Mouse (Mus musculus) MEL (cell line): ENCODE data around the gene Skp2. TPM values are rescaled to one million over a fixed set of nuclear protein-coding genes. Genes with fewer than 3 reads are reported as not detected.

Experiments used
- DNase-seq: peaks from one replicate; pipeline ENCODE4 v3.0.0; 2011; ENCODE audit warnings: low read depth, low spot score
- H3K27ac ChIP-seq: 2 replicates; pipeline ENCODE4 v1.5.1; 2012; ENCODE audit warnings: low read depth, mild to moderate bottlenecking, control low read depth, low read length, moderate library complexity; ENCODE audit not compliant: control insufficient read depth
- H3K27me3 ChIP-seq, 2 experiments: fragments of 150-350 bp in 1 of 2; sonication (generic) in 1 of 2; 2 replicates each; pipeline ENCODE4 v1.6.1; 2012; ENCODE audit warnings: low read length in 2 of 2, mild to moderate bottlenecking in 2 of 2, improper control_type of control experiment in 1 of 2, moderate library complexity in 1 of 2; ENCODE audit not compliant: insufficient read depth in 2 of 2, control insufficient read depth in 1 of 2
- H3K36me3 ChIP-seq, 2 experiments: 2 replicates each; pipeline ENCODE4 v1.6.1; 2012 to 2014; ENCODE audit warnings: low read length in 2 of 2, improper control_type of control experiment in 1 of 2, inconsistent platforms in 1 of 2, mild to moderate bottlenecking in 1 of 2; ENCODE audit not compliant: insufficient read depth in 2 of 2, control insufficient read depth in 1 of 2
- H3K4me1 ChIP-seq, 2 experiments: fragments of 150-350 bp in 1 of 2; sonication (generic) in 1 of 2; 2 replicates each; pipeline ENCODE4 v1.6.1; 2012; ENCODE audit warnings: low read length in 2 of 2, improper control_type of control experiment in 1 of 2, mild to moderate bottlenecking in 1 of 2; ENCODE audit not compliant: insufficient read depth in 2 of 2, control insufficient read depth in 1 of 2
- H3K4me3 ChIP-seq, 2 experiments: fragments of 150-350 bp in 1 of 2; sonication (generic) in 1 of 2; 2 replicates each; pipeline ENCODE4 v1.5.1; 2012; ENCODE audit warnings: low read depth in 2 of 2, low read length in 2 of 2, mild to moderate bottlenecking in 2 of 2, moderate library complexity in 2 of 2, control low read depth in 1 of 2, improper control_type of control experiment in 1 of 2; ENCODE audit not compliant: control insufficient read depth in 1 of 2, insufficient read depth in 1 of 2
- H3K79me2 ChIP-seq: 2 replicates; pipeline ENCODE4 v1.6.1; 2012; ENCODE audit warnings: mild to moderate bottlenecking, low read length, moderate library complexity; ENCODE audit not compliant: control insufficient read depth, poor library complexity, insufficient read depth
- H3K9ac ChIP-seq: 2 replicates; pipeline ENCODE4 v1.6.1; 2012; ENCODE audit warnings: low read depth, mild to moderate bottlenecking, control low read depth, low read length, moderate library complexity; ENCODE audit not compliant: control insufficient read depth, poor library complexity, severe bottlenecking
- H3K9me3 ChIP-seq: fragments of 150-350 bp; sonication (generic); replicated peaks from 2 replicates; pipeline ENCODE4 v1.6.1; 2012; ENCODE audit warnings: mild to moderate bottlenecking, low read length, improper control_type of control experiment, moderate library complexity; ENCODE audit not compliant: insufficient read depth
- BHLHE40 ChIP-seq: IDR thresholded peaks from 2 replicates; pipeline ENCODE4 v1.6.1; 2012; ENCODE audit warnings: low read depth, mild to moderate bottlenecking, inconsistent platforms, low read length, improper control_type of control experiment, borderline replicate concordance
- CHD1 ChIP-seq: IDR thresholded peaks from 2 replicates; pipeline ENCODE4 v1.6.1; 2012; ENCODE audit warnings: low read depth, mild to moderate bottlenecking, inconsistent platforms, low read length, improper control_type of control experiment
- CHD2 ChIP-seq: IDR thresholded peaks from 2 replicates; pipeline ENCODE4 v1.6.1; 2011; ENCODE audit warnings: low read length, improper control_type of control experiment
- CTCF ChIP-seq, 3 experiments: IDR thresholded peaks in 2 of 3; conservative IDR thresholded peaks in 1 of 3; 2 replicates each; pipeline ENCODE4 v1.5.1; 2011 to 2012; ENCODE audit warnings: low read length in 3 of 3, low read depth in 2 of 3, mild to moderate bottlenecking in 2 of 3, improper control_type of control experiment in 1 of 3, inconsistent platforms in 1 of 3, mixed read lengths in 1 of 3, moderate library complexity in 1 of 3; ENCODE audit not compliant: control insufficient read depth in 1 of 3, insufficient read depth in 1 of 3, poor library complexity in 1 of 3, severe bottlenecking in 1 of 3
- EP300 ChIP-seq, 2 experiments: IDR thresholded peaks; 2 replicates each; pipeline ENCODE4 v1.6.1; 2011; ENCODE audit warnings: improper control_type of control experiment in 2 of 2, low read length in 2 of 2, low read depth in 1 of 2, mild to moderate bottlenecking in 1 of 2
- ETS1 ChIP-seq: IDR thresholded peaks from 2 replicates; pipeline ENCODE4 v1.6.1; 2012; ENCODE audit warnings: low read depth, mild to moderate bottlenecking, inconsistent platforms, low read length, improper control_type of control experiment, moderate library complexity
- GABPA ChIP-seq: IDR thresholded peaks from 2 replicates; pipeline ENCODE4 v1.6.1; 2012; ENCODE audit warnings: low read depth, mild to moderate bottlenecking, inconsistent platforms, low read length, improper control_type of control experiment, moderate library complexity
- GATA1 ChIP-seq: IDR thresholded peaks from 2 replicates; pipeline ENCODE4 v1.6.1; 2011; ENCODE audit warnings: low read depth, low read length, improper control_type of control experiment
- HCFC1 ChIP-seq: IDR thresholded peaks from 2 replicates; pipeline ENCODE4 v1.6.1; 2012; ENCODE audit warnings: low read depth, mild to moderate bottlenecking, inconsistent platforms, low read length, improper control_type of control experiment, moderate library complexity
- JUND ChIP-seq: IDR thresholded peaks from 2 replicates; pipeline ENCODE4 v1.6.1; 2011; ENCODE audit warnings: low read depth, mild to moderate bottlenecking, improper control_type of control experiment, low read length
- MAFK ChIP-seq: IDR thresholded peaks from 2 replicates; pipeline ENCODE4 v1.6.1; 2011; ENCODE audit warnings: low read depth, mild to moderate bottlenecking, low read length, improper control_type of control experiment, borderline replicate concordance
- MAX ChIP-seq: IDR thresholded peaks from 2 replicates; pipeline ENCODE4 v1.6.1; 2011; ENCODE audit warnings: low read length, improper control_type of control experiment
- MAZ ChIP-seq: IDR thresholded peaks from 2 replicates; pipeline ENCODE4 v1.6.1; 2012; ENCODE audit warnings: low read depth, mild to moderate bottlenecking, inconsistent platforms, low read length, improper control_type of control experiment
- MEF2A ChIP-seq: IDR thresholded peaks from 2 replicates; pipeline ENCODE4 v1.6.1; 2014; ENCODE audit warnings: low read depth, mild to moderate bottlenecking, inconsistent platforms, low read length, improper control_type of control experiment; ENCODE audit not compliant: poor library complexity, insufficient replicate concordance, severe bottlenecking; ENCODE audit errors: extremely low read depth
- MXI1 ChIP-seq: IDR thresholded peaks from 2 replicates; pipeline ENCODE4 v1.6.1; 2011; ENCODE audit warnings: mild to moderate bottlenecking, low read depth, low read length, improper control_type of control experiment
- MYB ChIP-seq: IDR thresholded peaks from 2 replicates; pipeline ENCODE4 v1.6.1; 2011; ENCODE audit warnings: mild to moderate bottlenecking, low read depth, low read length, improper control_type of control experiment
- NELFE ChIP-seq: IDR thresholded peaks from 2 replicates; pipeline ENCODE4 v1.6.1; 2011; ENCODE audit warnings: low read depth, low read length, improper control_type of control experiment
- POLR2A ChIP-seq, 2 experiments: IDR thresholded peaks; 2 replicates each; pipeline ENCODE4 v1.6.1; 2011 to 2012; ENCODE audit warnings: low read length in 2 of 2, mild to moderate bottlenecking in 2 of 2, control low read depth in 1 of 2, improper control_type of control experiment in 1 of 2, low read depth in 1 of 2, moderate library complexity in 1 of 2; ENCODE audit not compliant: control insufficient read depth in 1 of 2, insufficient read depth in 1 of 2, poor library complexity in 1 of 2
- POLR2AphosphoS2 ChIP-seq: IDR thresholded peaks from 2 replicates; pipeline ENCODE4 v1.6.1; 2011; ENCODE audit warnings: low read length, improper control_type of control experiment
- POLR2AphosphoS5 ChIP-seq: IDR thresholded peaks from 2 replicates; pipeline ENCODE4 v1.6.1; 2012; ENCODE audit warnings: low read depth, borderline replicate concordance, mild to moderate bottlenecking, inconsistent platforms, low read length, moderate library complexity, mixed read lengths
- RAD21 ChIP-seq: IDR thresholded peaks from 2 replicates; pipeline ENCODE4 v1.6.1; 2011; ENCODE audit warnings: mild to moderate bottlenecking, low read depth, low read length, improper control_type of control experiment
- RCOR1 ChIP-seq: IDR thresholded peaks from 2 replicates; pipeline ENCODE4 v1.6.1; 2012; ENCODE audit warnings: low read depth, mild to moderate bottlenecking, inconsistent platforms, low read length, improper control_type of control experiment
- SIN3A ChIP-seq: IDR thresholded peaks from 2 replicates; pipeline ENCODE4 v1.6.1; 2012; ENCODE audit warnings: low read length, improper control_type of control experiment, inconsistent platforms
- SMC3 ChIP-seq: IDR thresholded peaks from 2 replicates; pipeline ENCODE4 v1.6.1; 2011; ENCODE audit warnings: low read depth, low read length, improper control_type of control experiment
- TAL1 ChIP-seq: IDR thresholded peaks from 2 replicates; pipeline ENCODE4 v1.6.1; 2012; ENCODE audit warnings: mild to moderate bottlenecking, inconsistent platforms, low read length, moderate library complexity, mixed read lengths
- TBP ChIP-seq: IDR thresholded peaks from 2 replicates; pipeline ENCODE4 v1.8.0; 2011; ENCODE audit warnings: low read depth, low read length, improper control_type of control experiment
- UBTF ChIP-seq: IDR thresholded peaks from 2 replicates; pipeline ENCODE4 v1.6.1; 2012; ENCODE audit warnings: low read depth, mild to moderate bottlenecking, inconsistent platforms, low read length, improper control_type of control experiment, moderate library complexity, borderline replicate concordance; ENCODE audit not compliant: insufficient read depth
- USF2 ChIP-seq, 2 experiments: IDR thresholded peaks; 2 replicates each; pipeline ENCODE4 v1.6.1; 2011 to 2012; ENCODE audit warnings: improper control_type of control experiment in 2 of 2, low read length in 2 of 2, borderline replicate concordance in 1 of 2, inconsistent platforms in 1 of 2, low read depth in 1 of 2, mild to moderate bottlenecking in 1 of 2; ENCODE audit not compliant: insufficient read depth in 1 of 2
- ZC3H11A ChIP-seq: IDR thresholded peaks from 2 replicates; pipeline ENCODE4 v1.6.1; 2012; ENCODE audit warnings: low read depth, mild to moderate bottlenecking, inconsistent platforms, low read length, improper control_type of control experiment
- ZKSCAN1 ChIP-seq: IDR thresholded peaks from 2 replicates; pipeline ENCODE4 v1.6.1; 2012; ENCODE audit warnings: low read depth, mild to moderate bottlenecking, inconsistent platforms, low read length, improper control_type of control experiment, moderate library complexity
- ZMIZ1 ChIP-seq: IDR thresholded peaks from 2 replicates; pipeline ENCODE4 v1.6.1; 2012; ENCODE audit warnings: low read depth, mild to moderate bottlenecking, inconsistent platforms, low read length, improper control_type of control experiment, moderate library complexity
- ZNF384 ChIP-seq: IDR thresholded peaks from 2 replicates; pipeline ENCODE4 v1.6.1; 2012; ENCODE audit warnings: low read depth, mild to moderate bottlenecking, inconsistent platforms, low read length, improper control_type of control experiment
- polyA plus RNA-seq, 2 experiments: library from polyadenylated mRNA; stranded (reverse) in 1 of 2; unstranded in 1 of 2; fragments of >175 nt in 1 of 2; fragments of >200 nt in 1 of 2; gene quantifications; 2 replicates each; pipeline versions ENCODE4 v1.2.1 to v1.2.4; 2012; ENCODE audit warnings: low replicate concordance in 2 of 2, low read depth in 1 of 2; ENCODE audit not compliant: insufficient read length in 2 of 2, insufficient read depth in 1 of 2, missing spikeins in 1 of 2
- total RNA-seq: library from RNA; depleted of rRNA; stranded (reverse); fragments of 300-350 nt; gene quantifications from 2 replicates; pipeline ENCODE4 v1.2.3, GENCODE M21; 2012

Gene Skp2
- total and polyA plus RNA-seq, 3 experiments: 46.9 to 61.4 TPM; not detected in 1

DNA sequence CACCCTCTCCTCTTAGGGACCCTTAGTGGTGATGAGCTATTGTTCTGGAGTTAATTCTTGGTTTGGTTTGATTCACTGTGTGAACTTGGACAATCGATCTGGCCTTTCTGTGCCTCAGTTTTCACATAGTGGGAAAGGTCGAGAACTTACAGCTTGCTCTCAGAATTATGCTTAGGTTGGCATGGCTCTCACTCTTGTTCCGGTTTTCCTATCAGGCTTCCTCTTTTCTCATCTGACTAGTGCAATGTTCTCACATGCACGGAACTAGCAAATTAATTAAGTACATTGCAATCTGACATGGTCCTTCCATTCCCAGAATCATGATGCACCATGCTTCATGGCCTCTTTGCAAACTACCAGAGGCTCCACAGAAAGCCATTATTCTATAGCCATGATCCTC, 32.2 kb downstream of the Skp2 start:
- TF ChIP-seq BHLHE40: no peak
- no peak for TF ChIP-seq RAD21
- TF ChIP-seq ETS1: no peak
- no peak for TF ChIP-seq NELFE
- no peak for TF ChIP-seq ZKSCAN1
- TF ChIP-seq UBTF: no peak
- no peak for TF ChIP-seq MXI1
- no peak for TF ChIP-seq MEF2A
- TF ChIP-seq CTCF (IDR thresholded peaks at IDR 0.05 in 2 of 3, conservative IDR thresholded peaks at IDR 0.05 in 1 of 3; ENCODE audit: control insufficient read depth in 1 of 3, insufficient read depth in 1 of 3, low read depth in 2 of 3, low read length in 3 of 3, poor library complexity in 1 of 3, severe bottlenecking in 1 of 3): no peak
- TF ChIP-seq ZMIZ1: no peak
- TF ChIP-seq TAL1: no peak
- no peak for TF ChIP-seq HCFC1
- TF ChIP-seq GATA1: no peak
- no peak for TF ChIP-seq MAZ
- no peak for TF ChIP-seq USF2 (IDR thresholded peaks at IDR 0.05; ENCODE audit: borderline replicate concordance in 1 of 2, insufficient read depth in 1 of 2, low read depth in 1 of 2, low read length in 2 of 2)
- TF ChIP-seq CHD2: no peak
- no peak for TF ChIP-seq GABPA
- TF ChIP-seq POLR2AphosphoS2: no peak
- TF ChIP-seq RCOR1: no peak
- Histone ChIP-seq H3K79me2 (0 out of 2 replicates have a peak, but pooled peaks cover 1% of the 10 kb centered on the region), H3K27me3 (no peaks in the 10 kb centered on the region), H3K4me3 (no peak overlapping the region), H3K36me3 (peaks cover 3 to 30% of the 10 kb centered on the region in 2 experiments; a peak in 3 of 4 replicates), H3K27ac (no peak overlapping the region), H3K4me1 (peaks cover 2% of the 10 kb centered on the region in 2 experiments; a peak in 1 of 4 replicates), H3K9me3 (no peaks in the 10 kb centered on the region), H3K9ac (no peak overlapping the region)
- DNase-seq: peak; percentile 45

DNA sequence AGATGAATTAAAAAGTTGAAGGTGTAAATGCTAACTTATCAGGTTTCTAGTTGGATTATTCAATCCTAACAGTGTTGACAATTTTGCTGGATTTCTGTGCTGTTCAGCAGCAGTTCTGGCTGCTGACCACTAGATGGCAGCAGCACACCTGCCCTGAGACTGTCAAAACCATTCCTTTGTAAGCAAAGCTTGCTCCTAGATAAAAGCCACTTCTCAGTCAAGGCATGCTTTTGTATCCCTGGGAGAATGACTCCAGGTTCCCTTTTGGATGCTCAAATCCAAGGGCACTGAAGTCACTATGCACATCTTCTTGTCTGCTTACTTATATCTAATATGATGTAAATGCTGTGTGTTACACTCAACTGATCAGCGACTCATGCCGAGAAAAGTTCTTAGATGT, 35.1 kb downstream of the Skp2 start:
- Histone ChIP-seq H3K9me3 (no peaks in the 10 kb centered on the region), H3K4me3 (no peak overlapping the region), H3K27ac (no peak overlapping the region), H3K36me3 (peaks cover 3 to 31% of the 10 kb centered on the region in 2 experiments; a peak in 3 of 4 replicates), H3K4me1 (peaks cover 2% of the 10 kb centered on the region in 2 experiments; a peak in 1 of 4 replicates), H3K27me3 (no peaks in the 10 kb centered on the region), H3K79me2 (0 out of 2 replicates have a peak, but pooled peaks cover 1% of the 10 kb centered on the region), H3K9ac (no peak overlapping the region)
- DNase-seq: peak; percentile 77
- TF ChIP-seq SIN3A (peak; percentile 34; the same call in 1 of the 2 replicates), MAFK (no peak), POLR2A (IDR thresholded peaks at IDR 0.05; ENCODE audit: control insufficient read depth in 1 of 2, insufficient read depth in 1 of 2, low read depth in 1 of 2, low read length in 2 of 2, poor library complexity in 1 of 2) (no peak), CHD1 (no peak), ZNF384 (no peak), TBP (peak; percentile 62; the same call in 1 of the 2 replicates), ZC3H11A (peak; percentile 75), RAD21 (peak; percentile 92), EP300 (IDR thresholded peaks at IDR 0.05; ENCODE audit: low read depth in 1 of 2, low read length in 2 of 2) (no peak), NELFE (no peak), RCOR1 (no peak), JUND (no peak), POLR2AphosphoS5 (no peak), GATA1 (0 out of 2 replicates have a peak, but pooled peaks have one; percentile 22), MAX (no peak), POLR2AphosphoS2 (0 out of 2 replicates have a peak, but pooled peaks have one; percentile 36), MYB (no peak), SMC3 (peak; percentile 84), BHLHE40 (0 out of 2 replicates have a peak, but pooled peaks have one; percentile 20)
